Mouse (Mus musculus) heart, adult 11 months (tissue): ENCODE data around the gene Rab37.
A peak's percentile ranks its signal among the peaks of the same experiment; 100 is the strongest.

ENCODE experiments used
- DNase-seq: peaks from one replicate; pipeline ENCODE4 v3.0.0; 2022

Gene Rab37

GRCm38 (mm10) chr11:115086213-115086612 lies 5.0 kb upstream of the Rab37 start:
- no peak for DNase-seq

- no peak for DNase-seq
Measured at GRCm38 (mm10) chr11:115089853-115090252, 1.4 kb upstream of the Rab37 start.

DNA sequence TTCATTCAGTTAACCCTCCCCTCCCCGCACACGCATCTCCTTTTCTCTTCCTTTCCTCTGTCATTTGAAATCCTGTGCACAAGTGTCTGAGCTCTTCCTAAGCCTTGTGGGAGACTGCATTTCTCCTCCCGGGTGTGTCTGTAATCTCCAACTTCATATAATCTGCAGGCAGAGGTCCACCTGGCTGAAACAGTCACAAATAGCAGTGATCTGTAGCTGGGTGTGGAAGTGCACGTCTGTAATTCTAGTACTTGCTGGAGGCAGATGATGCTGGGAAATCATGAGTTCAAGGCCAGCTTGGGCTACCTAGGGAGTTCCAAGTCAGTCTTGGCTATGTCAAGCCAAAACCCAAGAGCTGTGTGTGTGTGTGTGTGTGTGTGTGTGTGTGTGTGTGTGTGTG lies 909 bp downstream of the Rab37 start:
- no peak for DNase-seq

DNA sequence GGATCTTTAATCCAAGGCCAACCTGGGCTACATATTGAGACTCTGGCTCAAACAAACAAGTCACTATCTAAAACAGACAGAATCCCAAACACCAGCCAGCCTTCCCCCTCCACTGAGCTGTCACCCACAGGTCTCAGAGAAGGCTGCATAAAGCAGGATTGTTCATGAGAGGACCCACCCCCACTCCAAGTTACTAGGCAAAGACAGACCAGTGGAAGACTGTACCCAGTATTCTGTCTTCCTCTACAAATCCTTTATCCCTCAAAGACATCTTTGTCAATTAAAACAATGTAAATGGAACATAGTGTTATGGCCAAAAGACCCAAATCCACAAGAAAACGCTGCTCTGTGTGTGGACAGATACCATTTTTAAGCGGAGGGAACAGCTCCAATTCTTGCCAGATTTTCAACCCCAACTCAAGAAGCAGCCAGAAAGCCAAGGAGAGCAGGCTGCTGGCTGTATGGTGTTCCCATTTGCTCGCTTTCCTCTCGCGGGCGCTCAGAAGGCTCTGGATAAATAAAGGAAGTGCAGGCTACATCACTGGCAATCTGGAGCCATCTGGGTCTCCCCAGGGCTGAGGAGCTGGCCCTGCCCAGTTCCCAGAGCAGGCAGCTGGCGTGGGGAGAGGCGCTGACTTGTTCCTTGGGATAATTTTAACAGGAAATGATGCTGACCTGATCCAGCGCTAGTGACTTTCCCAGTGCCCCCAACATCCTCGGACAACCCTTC lies 7.1 kb downstream of the Rab37 start:
- peak; percentile 93 for DNase-seq

DNA sequence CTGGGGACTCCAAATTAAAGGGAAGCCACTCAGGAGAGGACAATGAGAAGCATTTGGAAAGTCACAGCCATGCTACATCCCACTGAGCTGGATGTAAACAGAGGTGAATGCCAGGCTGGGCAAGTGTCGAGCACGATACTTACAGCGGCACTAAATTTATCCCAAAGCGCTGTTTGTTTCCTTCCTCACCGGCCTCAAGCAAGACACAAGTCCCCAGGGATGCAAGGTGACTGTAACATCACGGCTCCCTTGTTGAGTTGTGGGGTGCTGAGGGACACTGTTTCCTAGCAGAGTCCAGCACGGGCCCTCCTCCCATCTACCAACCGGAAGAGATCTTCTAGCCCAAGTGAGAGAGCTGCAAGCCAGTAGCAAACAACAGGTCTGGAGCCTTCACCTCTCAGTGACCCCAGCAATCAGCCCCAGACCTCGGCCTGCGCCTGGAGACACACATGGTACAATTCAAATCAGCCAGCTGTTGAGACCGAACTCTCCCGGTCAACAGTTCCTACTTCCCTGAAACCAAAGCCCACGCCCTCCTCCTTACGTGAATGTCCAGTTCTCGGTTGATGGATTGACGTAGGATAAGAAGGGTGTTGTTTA lies 8.1 kb downstream of the Rab37 start:
- DNase-seq: no peak

- DNase-seq: no peak
Measured at GRCm38 (mm10) chr11:115100032-115100621, 8.9 kb downstream of the Rab37 start.

DNA sequence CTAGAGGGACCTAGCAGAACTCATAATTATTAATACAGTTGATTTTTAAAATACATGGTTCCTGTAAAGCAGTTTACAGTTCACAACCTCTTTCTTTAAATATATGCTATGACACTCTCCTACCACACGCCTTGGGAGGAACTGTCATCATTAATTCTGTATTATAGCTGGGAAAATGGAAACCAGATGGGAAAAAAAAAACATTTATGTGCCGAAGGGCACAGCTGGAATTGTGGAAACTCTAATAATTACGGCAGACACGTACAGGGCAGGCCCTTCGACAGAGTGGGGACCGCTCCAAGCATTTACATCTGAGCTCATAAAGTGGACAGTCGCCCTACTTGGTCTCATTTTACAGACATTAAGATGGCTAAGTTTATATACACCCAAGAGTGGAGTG lies 9.5 kb downstream of the Rab37 start:
- no peak for DNase-seq

- DNase-seq: no peak
Measured at GRCm38 (mm10) chr11:115101615-115102051, 10.4 kb downstream of the Rab37 start.

DNA sequence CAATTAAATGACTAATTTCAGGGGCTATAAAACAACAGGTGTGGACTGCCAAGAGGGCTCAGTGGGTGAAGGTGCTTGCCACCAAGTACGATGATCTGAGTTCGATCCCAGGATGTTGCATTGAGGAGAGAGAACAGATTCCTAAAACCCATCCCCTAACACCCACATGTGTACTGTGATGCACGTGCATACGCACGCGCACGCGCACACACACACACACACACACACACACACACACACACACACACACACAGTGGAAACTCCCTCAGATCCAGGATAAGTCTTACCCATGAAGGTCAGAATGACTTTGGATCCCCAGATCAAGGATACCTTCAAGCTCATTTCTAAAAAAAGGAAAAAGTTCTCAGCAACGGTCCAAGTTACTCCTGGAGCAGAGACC lies 10.9 kb downstream of the Rab37 start:
- DNase-seq: no peak

DNA sequence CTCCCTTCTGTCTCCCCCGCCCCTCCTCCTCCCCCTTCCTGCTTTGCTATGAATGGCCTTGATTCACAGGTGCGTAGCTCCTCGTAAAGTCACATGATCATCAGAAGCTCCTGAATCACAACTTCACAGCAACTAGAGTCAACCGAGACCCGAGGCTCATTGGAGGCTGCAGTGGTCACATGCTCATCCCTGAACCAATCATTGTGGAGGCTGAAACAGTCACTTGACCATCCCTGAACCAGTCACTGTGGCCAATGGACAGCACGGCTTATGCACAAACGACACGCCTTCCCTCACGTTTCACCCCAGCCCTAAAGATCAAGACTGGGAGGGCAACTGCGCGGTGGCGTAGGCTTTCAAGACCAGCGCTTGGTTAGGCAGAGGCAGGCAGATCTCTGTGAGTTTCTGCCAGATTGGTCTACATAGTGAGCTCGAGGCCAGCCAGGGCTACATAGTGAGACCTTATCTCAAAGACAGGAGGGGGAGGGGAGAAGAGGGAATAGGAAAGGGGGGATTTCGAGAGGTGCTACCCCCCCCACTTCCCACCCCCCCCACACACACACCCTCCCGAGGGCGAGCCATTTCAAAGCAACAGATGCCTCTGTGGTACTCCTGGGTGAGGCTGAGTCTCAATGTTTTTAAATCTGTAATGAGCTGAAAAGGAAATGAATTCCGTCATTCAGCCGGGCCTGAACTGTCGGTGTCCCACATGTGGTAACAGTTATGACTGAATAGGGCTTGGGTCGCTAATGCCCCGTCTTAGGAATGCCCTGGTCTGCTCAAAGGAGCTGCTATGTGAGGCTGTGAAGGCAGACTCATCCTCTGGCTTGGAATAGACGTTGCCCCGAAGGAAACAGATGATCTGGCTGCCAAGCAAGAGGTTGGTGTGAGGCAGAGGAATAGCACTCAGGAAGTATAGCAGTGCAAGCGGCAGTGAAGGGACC lies 12.5 kb downstream of the Rab37 start:
- DNase-seq: no peak

- no peak for DNase-seq
Measured at GRCm38 (mm10) chr11:115104769-115105563, 13.7 kb downstream of the Rab37 start.

DNA sequence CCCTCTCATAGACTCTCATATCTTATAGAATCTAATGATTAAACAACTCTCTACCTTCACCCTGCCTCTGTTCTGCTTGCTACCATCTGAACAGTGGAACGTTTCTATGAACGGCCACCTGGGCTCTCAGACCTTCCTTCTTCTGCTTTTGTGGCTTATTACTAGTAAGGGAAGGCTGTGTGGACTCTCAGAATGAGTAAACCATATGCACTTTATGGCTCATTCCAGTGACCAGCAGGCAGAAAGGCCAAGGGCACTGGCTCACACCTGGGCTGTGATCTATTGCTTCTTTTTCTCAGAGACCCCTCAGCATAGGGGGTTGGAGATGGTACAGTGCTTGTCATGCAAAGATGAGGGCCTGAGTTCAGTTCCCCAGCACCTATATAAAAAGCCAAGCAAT lies 15.4 kb downstream of the Rab37 start:
- DNase-seq: no peak

DNA sequence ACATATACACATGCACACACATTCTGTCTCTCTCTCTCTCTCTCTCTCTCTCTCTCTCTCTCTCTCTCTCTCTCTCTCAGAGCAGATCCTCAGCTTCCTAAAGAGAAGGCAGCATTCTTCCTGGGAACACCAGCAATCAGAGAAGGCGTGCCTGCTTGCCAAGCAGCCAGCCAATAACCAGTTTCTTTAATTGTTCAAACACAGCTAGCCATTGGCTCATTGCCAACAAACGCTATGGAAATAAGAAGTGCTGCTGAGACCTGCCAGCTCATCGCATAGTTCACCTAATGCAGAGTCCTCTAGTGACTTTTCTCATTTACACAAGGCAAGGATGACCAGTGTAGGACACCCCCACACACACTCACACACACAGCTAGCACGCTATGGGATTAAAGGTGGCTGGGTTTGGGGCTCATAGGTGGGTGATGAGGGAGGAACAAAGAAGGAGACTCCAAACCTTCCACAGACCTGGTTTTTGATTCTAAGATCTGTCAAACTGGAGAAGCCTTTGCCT lies 16.2 kb downstream of the Rab37 start:
- no peak for DNase-seq

DNA sequence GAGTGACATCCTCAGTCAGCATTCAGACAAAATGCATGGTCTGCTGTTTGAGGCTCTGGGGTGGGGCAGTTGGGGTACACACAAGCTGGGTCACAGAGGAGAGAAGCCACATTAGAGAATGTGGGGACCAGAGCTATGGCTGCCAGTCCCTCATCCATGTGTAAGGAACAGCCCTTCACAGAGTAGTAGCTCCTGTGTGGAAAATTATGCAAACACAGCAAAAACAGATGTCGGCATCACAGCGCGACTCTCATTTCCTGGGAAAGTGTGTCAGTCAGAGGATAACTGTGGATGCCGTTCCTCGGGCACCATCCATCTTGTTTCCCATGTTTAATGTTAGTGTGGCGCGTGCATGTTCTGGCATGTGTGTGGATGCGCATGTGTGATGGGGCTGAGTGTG lies 16.9 kb downstream of the Rab37 start:
- DNase-seq: no peak

- DNase-seq: no peak
Measured at GRCm38 (mm10) chr11:115110271-115110670, 19.0 kb downstream of the Rab37 start.

DNA sequence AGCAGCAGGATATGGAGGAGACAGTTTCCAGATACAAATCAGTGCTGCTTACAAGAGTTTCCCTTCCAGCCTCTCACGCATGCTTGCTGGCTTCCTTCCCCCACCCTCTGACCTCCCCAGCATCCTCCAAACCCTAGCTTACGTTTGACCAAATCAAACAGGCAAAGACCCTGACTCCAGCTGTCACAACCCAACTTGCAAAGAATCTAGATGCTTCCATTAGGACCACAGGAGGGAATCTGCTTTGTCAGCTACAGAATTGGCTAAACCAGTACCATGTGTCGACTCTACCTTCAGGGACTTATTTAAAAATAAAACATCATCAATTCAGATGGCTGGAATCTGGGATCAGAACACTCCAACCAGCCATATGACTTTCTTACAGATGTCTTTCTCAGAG lies 21.0 kb downstream of the Rab37 start:
- DNase-seq: no peak

DNA sequence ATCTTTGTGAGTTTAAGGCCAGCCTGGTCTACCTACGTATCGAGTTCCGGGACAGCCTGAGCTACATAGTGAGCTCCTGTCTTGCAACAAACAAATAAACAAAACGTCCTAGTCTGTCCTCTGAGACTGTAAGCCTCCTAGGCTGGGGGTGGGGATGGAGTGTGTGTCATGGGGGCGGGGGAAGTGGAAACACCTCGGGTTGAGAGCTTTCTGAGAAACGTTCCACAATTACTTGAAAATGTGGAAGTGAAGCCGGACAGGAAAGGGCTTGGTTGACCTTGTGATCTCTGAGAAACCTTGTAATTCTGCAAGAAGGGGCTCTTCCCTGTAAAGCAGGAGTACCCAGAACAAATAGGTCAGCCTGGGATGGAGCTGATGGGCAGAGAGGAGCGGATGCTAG lies 28.2 kb downstream of the Rab37 start:
- DNase-seq: no peak

GRCm38 (mm10) chr11:115128483-115128882 lies 37.3 kb downstream of the Rab37 start:
- DNase-seq: no peak

DNA sequence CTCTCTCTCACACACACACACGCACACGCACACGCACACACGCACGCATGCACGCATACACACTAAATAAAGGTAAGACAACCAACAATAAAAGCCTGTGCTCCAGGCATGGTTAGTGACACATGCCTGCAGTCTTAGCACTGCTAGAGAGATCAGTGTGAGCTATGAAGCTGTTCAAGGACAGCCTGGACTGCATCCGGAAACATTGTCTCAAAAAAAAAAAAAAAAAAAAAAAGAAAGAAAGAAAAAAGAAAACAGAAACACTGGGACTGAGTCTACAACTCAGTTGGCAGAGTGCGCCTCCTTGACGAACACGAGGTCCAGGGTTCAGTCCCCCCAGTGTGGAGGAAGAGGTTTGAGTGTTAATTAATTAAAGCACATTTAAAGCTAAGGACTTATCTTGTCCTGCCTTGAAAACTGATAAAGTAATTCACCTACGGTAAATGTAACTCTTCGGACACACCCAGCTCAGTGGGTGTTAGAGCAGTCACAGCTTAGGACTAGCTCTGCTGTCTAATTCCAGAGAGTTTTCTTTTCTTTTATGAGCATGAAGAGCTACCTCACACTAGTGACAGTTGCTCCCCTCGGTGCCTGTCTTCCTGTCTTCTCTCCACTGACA lies 38.4 kb downstream of the Rab37 start:
- no peak for DNase-seq

DNA sequence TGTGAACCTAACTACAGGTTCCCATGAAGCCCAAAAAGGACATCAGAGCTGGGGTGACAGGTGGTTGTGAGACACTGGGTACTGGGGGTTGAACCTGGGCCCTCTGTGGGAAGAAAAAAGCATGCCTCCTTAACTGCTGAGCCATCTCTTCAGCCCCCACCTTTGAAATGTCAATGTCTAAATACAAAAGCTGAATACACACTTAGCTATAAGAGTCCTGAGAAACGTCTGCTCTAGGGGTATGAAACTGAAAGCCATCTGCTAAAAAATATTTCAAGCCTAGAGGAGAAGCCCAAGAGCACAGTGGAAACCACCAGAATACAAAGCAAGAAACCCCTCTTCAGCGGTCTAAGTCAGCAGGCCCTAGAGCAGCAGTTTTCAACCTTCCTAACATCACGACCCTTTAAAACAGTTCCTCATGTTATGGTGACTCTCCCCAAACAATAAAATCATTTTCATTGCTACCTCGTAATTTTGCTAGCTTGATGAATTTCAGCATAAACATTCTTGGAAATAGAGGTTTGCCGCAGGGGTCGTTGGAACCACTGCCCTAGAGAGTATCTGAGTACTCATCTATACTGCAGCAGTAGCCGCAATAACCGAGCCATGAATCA lies 40.6 kb downstream of the Rab37 start:
- DNase-seq: no peak

GRCm38 (mm10) chr11:115133800-115134199 lies 42.6 kb downstream of the Rab37 start, which contains the start of gene Cd300lf:
Gene Cd300lf, minus strand, starts transcription at chr11:115133992.
- peak; percentile 96 for DNase-seq
